Mouse (Mus musculus) testis, adult 2 months (tissue): ENCODE results near the gene Pls1.

Source experiments
- CTCF ChIP-seq: fragments of 200-500 bp; IDR thresholded peaks from 2 replicates; pipeline ENCODE4 v1.5.1; 2012; ENCODE audit warnings: low read depth, mild to moderate bottlenecking, inconsistent platforms, low read length, moderate library complexity; ENCODE audit not compliant: control insufficient read depth, insufficient read depth, insufficient replicate concordance
- POLR2A ChIP-seq: fragments of 200-500 bp; IDR thresholded peaks from 2 replicates; pipeline ENCODE4 v1.6.1; 2012; ENCODE audit warnings: low read depth, mild to moderate bottlenecking, inconsistent platforms, low read length, moderate library complexity; ENCODE audit not compliant: control insufficient read depth

GRCm38 (mm10) chr9:95852896-95853295, 7.8 kb upstream of the Pls1 start:
- no peak for TF ChIP-seq POLR2A
- no peak for TF ChIP-seq CTCF
